Mouse (Mus musculus): ENCODE results near the gene AI597479.

Gene AI597479

DNA sequence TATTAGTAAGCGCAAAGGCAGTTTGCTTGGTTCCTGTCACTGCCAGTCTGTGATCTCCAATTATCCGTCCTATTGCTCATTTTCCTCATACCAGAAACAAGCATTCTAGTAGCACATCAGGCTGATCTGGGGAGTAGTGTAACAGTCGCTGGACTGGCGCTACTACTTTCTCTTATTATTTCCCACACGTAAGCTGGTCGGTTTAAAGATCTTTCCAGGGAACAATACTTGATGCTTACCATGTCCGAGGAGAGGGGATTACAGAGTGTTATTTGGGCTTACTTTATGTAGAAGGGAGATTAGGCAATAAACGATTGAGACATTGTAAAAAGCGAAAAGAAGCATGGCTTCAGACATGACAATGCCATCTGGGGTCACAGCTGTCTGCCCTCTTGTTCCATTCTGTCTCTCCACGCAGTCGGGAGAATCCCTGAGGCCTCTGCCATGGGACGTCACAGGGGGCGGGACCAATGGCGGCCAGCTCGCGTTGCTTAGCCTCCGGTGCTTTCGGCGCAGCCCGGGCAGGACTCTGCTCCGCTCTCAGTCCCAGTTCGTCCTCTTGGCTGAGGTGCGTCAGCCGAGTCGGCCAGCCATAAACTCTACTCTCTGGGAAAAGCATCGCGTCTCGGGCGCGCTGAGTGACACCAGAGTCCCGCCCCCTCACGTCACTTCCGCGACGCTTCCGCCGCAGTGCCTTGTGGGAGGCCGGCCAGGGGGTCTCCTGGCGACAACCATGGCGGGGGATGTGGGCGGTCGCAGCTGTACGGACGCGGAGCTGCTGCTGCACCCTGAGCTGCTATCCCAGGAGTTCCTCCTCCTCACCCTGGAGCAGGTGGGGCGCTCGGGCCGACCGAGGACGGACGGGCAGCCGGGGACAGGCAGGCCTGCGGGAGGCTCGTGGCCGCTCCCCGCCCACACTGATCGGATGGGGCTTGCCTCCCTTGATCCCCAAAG is at the start of gene AI597479, which contains the start of gene Tgfbrap1:
Gene AI597479, plus strand, starts transcription at position 680 of the 954 bp plus-strand sequence.
Gene Tgfbrap1, minus strand, starts transcription at position 607 of the 954 bp plus-strand sequence.
- DNase-seq (ENCODE audit: low spot score): peak; percentile 89

DNA sequence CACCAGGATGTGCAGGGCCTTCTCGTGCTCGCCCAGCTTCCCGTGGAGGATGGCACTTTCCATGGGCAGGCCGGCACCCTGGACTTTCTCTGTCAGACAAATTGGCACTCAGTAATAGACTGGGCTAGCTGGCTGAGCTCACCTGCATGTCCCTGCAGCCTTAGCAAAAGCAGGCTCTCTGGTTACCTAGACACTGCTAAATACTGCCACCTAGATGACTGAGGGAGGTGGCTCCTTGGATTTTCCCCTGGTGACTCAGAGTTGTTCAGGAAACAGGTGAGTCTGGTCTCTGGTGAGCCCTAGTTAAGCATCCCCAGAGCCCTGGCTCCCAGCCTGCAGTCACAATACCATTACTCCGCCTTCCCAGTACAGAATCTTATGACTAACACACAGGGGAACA is 46.6 kb upstream of the AI597479 start:
- DNase-seq (ENCODE audit: low spot score): no peak

- DNase-seq (ENCODE audit: low spot score): peak; percentile 58
Measured at GRCm38 (mm10) chr1:43065615-43066310, 32.7 kb upstream of the AI597479 start.

DNA sequence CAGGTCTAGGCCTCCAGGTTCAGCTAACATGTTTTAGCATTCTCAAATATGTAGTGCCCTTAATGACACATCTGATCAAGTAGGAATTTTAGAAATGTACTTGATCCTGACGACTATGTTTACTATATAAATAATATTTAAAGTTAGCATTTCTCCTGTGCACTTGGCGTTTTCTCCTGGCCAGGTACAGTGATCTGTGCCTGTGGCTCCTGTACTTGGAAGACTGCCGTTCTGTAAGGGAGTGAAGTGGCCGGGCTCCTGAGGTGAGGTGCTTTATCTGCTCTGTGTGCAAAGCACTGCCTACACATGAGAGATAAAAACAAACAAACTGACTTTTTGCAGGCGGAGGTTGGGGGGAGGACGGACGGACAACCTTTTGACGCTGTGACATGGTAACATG is 31.9 kb upstream of the AI597479 start:
- peak; percentile 27 for DNase-seq (ENCODE audit: low spot score)

GRCm38 (mm10) chr1:43067551-43067950 is 31.0 kb upstream of the AI597479 start:
- no peak for DNase-seq (ENCODE audit: low spot score)

DNA sequence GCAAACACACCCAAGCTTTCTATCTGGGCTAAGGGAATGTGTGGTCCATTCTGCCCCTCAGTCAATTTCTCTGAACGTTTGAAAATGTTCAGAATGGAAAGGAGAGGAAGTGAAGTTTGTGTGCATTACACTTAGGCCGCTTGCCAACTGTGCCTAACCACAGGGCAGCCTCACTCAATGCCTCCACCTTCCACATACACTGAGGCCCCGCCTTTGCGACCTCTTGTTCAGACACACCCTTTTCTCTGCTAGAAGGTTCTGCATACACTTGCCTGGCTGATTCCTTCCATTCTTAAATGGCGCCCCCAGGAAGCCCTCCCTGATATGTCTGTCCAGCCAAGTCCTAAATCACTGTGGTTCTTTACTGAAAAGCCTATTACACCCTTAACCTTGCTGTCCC is 27.8 kb upstream of the AI597479 start:
- DNase-seq (ENCODE audit: low spot score): peak; percentile 47

GRCm38 (mm10) chr1:43072028-43072427 is 26.5 kb upstream of the AI597479 start:
- DNase-seq (ENCODE audit: low spot score): no peak

DNA sequence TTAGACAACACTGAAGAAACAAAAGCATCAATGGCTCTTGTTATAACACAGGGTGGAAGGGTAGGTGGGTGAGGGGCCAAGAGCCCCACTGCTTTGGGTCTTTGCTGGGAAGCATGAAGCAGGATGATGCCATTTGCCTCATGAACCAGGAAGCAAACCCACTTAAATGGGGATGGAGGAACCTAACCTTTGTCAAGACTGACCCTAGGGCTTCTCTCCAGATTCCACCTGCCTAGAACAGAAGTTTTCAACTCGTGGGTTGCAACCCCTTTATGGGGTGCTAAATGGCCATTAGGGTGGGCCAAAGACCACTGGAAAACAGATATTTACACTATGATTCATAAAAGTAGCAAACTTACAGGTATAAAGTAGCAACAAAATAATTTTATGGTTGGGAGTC is 25.9 kb upstream of the AI597479 start:
- no peak for DNase-seq (ENCODE audit: low spot score)

DNA sequence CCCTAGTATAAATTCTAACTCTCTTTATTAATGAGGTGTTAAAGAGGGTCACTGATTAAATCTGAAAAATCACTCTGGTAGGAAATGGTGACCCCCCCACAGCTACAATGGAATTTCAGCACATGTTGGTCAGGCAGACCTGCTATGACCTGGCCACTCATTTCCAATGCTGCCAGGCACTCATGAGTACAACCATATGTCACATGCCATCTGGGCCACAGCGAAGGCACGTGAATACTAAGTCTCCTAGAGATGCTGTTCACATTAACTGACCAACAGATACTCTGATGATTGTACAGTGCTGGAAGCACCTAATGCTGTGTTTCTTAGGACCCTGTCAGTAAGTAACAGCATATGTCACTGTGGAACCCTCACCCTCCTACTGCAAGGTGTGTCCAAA is 23.7 kb upstream of the AI597479 start:
- DNase-seq (ENCODE audit: low spot score): no peak

DNA sequence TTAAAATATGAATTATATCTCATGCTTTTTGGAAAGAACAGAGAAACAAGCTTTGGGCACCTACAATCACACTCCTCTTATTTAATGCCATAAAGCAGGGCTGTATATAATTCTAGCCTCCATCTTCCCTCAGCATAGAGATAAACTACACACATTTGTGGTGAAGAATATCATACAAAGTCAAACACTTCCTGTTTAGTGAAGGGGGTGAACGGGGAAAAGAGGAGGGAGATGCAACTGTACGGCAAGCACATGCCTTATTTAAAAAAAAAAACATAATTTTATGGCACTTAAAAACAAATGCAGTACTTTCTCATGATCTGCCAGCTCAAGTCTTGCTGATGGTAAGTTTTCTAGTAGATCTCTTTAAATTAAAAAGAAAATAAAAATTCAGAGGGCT is 20.4 kb upstream of the AI597479 start:
- no peak for DNase-seq (ENCODE audit: low spot score)

GRCm38 (mm10) chr1:43082946-43083345 is 15.6 kb upstream of the AI597479 start:
- no peak for DNase-seq (ENCODE audit: low spot score)

GRCm38 (mm10) chr1:43090418-43090817 is 8.1 kb upstream of the AI597479 start:
- DNase-seq (ENCODE audit: low spot score): no peak

DNA sequence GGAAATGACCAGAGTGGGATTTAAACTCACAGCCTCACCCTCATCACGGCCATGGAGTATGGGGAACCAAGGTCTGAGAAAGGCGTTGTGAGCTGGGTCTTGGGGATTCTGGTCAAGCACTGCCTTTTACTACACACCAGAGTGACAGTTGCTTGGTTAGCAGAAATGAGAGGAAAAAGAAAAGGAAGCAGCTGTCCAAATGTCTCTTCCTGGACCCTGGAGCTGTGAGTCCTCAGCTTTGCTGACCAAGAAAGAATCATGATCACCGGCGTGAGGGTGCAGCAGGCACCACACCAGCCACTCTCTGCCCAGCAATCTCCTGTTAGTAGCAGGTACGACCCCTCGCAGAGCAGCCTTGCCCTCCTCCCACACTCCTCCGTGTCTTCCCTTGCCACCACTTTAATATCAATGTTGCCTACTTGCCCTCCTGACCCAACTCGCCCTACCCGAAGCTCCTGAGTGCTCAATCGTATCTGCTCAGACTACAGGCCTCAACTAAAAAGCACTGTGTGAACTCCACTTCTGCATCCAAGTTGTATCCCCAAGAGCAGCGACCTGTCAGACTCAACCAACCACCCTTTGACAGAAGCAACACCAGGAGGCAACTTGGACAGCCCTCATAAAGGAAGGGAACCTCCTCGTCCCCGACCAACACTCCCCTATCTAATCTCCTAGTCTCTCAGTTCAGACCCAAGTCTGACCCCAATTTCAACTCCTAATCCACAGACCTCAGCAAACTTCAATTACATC is 7.0 kb upstream of the AI597479 start:
- DNase-seq (ENCODE audit: low spot score): no peak

DNA sequence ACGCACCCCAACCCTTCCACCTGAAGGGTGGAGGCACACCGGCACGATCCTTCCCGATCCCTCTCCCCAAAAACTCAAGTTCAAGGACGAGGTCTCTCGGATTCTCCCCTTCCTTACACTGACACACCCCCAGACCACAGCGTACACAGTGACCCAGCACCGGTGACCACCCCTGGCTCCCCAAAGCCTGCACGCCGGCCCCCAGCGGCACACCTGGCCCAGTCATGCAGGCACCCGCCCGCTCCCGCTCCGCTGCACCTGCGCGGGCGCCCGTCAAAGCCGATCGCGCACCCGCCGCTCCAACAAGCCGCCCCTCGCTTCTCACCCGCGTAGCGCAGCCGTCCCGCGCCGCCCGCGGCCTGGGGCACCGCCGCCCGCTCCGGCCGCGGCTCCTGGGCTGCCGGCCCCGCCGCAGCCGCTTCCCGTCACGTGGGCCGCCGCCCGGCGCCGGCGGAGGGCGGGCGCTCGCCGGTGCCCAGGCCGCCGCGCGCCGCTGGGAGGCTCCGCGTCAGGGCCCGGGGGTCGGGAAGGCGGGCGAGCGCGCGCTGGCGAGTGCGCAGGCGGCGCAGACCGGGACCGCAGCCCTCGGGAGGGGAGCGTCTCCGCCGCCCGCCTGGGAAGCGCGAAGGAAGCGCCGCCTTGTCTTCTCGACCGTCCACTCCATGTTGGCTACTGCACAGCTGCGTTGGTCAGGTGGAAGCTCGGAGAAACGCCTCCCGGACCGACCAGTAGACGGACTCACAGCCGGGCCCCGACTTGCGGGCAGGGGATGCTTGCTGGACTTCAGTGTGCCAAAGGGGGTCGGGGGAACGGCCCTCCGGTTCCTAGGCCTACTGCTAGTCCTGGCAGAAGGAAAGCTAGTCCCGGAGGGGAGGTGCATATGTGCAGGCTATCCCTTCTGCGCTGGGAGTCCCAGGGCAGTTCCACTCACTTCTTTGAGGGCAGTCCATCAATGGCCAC is 6.2 kb upstream of the AI597479 start:
- peak; percentile 62 for DNase-seq (ENCODE audit: low spot score)

- no peak for DNase-seq (ENCODE audit: low spot score)
Measured at GRCm38 (mm10) chr1:43094206-43094605, 4.3 kb upstream of the AI597479 start.

GRCm38 (mm10) chr1:43108729-43109128 is 10.2 kb downstream of the AI597479 start:
- DNase-seq (ENCODE audit: low spot score): no peak

DNA sequence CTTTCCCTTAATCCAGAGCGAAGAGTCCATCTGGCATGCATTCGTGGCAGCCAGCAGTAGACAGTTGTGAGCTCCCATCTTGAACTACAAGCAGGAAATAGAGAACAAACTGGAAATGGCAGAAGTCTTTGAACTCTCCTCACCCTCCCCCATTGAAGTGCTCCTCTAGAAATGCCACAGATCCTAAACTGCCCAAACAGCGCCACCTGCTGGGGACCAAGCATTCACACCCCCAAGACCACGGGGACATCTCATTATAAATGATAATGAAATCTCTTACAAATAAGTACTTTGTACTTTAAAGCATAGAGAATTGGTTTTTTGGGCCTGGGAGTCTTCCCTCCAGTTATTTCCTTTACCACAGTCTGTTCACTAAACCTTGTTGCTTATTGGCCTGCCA is 12.0 kb downstream of the AI597479 start:
- peak; percentile 65 for DNase-seq (ENCODE audit: low spot score)

DNA sequence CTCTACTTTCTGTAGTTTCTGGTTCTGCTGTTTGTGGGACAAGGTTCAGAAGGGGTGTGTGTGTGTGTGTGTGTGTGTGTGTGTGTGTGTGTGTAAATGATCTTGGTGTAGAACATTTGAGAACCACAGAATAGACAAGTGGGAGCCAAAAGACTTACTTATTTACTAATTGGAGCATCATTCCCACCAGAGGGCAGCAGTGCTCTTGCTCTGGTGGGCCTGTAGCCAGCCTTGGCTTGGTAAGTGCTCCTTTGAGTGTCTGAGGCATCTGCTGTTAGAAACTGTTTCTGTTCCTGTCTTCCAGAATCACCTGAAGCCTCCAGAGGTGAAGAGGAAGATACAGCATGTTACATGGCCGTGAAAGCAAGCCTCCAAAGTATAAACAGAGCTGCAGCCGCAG is 14.4 kb downstream of the AI597479 start:
- DNase-seq (ENCODE audit: low spot score): peak; percentile 45

- DNase-seq (ENCODE audit: low spot score): no peak
Measured at GRCm38 (mm10) chr1:43117435-43117834, 18.9 kb downstream of the AI597479 start.

DNA sequence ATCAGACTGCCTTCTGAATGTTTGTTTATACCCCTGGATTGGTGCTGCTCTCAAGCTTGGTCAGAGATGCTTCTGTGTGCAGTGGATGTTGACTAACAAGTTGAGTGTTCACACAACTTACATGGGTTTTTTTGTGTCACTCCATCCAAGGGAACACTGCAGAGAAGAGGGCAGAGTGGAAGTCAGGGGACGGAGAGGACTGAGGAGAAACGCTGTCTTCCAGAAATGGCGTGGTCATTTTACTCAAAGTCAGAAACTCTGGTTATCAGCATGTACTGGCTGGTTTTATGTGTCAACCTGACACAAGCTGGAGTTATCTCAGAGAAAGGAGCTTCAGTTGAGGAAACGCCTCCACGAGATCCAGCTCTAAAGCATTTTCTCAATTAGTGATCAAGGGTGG is 22.4 kb downstream of the AI597479 start:
- no peak for DNase-seq (ENCODE audit: low spot score)

GRCm38 (mm10) chr1:43122616-43123015 is 24.1 kb downstream of the AI597479 start:
- no peak for DNase-seq (ENCODE audit: low spot score)

Data from lung, postnatal 25 days (tissue).